Mouse (Mus musculus) intestine, embryonic 14.5 days (tissue): ENCODE data around the gene Elf2. TPM values are rescaled to one million over a fixed set of nuclear protein-coding genes. Genes with fewer than 3 reads are reported as not detected.

Experiments used
- ATAC-seq: fragments of 200-750 bp; cut with Nextera tagmentation; replicated peaks from 2 replicates; pipeline ENCODE4 v1.8.0; 2017; ENCODE audit warnings: low read depth, moderate number of reproducible peaks, moderate TSS enrichment, moderate library complexity; ENCODE audit not compliant: low FRiP score, low TSS enrichment
- DNase-seq: peaks from one replicate; pipeline ENCODE4 v3.0.0-alpha.2; 2018; ENCODE audit warnings: low spot score
- H3K27ac ChIP-seq: fragments of 300-500 bp; sonication (generic); 2 replicates; pipeline ENCODE4 v1.5.1; 2014; ENCODE audit warnings: low read depth, mild to moderate bottlenecking, control low read depth
- H3K27me3 ChIP-seq: fragments of 300-500 bp; sonication (generic); replicated peaks from 2 replicates; pipeline ENCODE4 v1.6.1; 2014; ENCODE audit warnings: low read length, control low read depth; ENCODE audit not compliant: control insufficient read depth, insufficient read depth
- H3K36me3 ChIP-seq: fragments of 300-500 bp; sonication (generic); 2 replicates; pipeline ENCODE4 v1.6.1; 2014; ENCODE audit warnings: low read length, control low read depth; ENCODE audit not compliant: control insufficient read depth, insufficient read depth
- H3K4me1 ChIP-seq: fragments of 300-500 bp; sonication (generic); replicated peaks from 2 replicates; pipeline ENCODE4 v1.6.1; 2014; ENCODE audit warnings: low read length, control low read depth, mixed read lengths; ENCODE audit not compliant: control insufficient read depth, insufficient read depth
- H3K4me2 ChIP-seq: fragments of 300-500 bp; sonication (generic); 2 replicates; pipeline ENCODE4 v1.6.1; 2014; ENCODE audit warnings: low read length
- H3K4me3 ChIP-seq: fragments of 300-500 bp; sonication (generic); 2 replicates; pipeline ENCODE4 v1.5.1; 2014; ENCODE audit warnings: low read depth, low read length, control low read depth, mixed read lengths
- H3K9ac ChIP-seq: fragments of 300-500 bp; sonication (generic); 2 replicates; pipeline ENCODE4 v1.6.1; 2014; ENCODE audit warnings: mild to moderate bottlenecking, low read length
- H3K9me3 ChIP-seq: fragments of 300-500 bp; sonication (generic); 2 replicates; pipeline ENCODE4 v1.6.1; 2016; ENCODE audit warnings: low read length, control low read depth; ENCODE audit not compliant: control insufficient read depth
- WGBS: fragments of 180-500 bp; shearing (Covaris S2); extraction: QIAGEN DNeasy Blood & Tissue Kit; methylation state at CpG from one replicate; pipeline ENCODE4 v1.1.7; 2014; 5-methylcytosine and 5-hydroxymethylcytosine counted together
- polyA plus RNA-seq: library from polyadenylated mRNA; unstranded; fragments of >200 nt; fragmentation: Nextera tagmentation; extraction: Ambion mirVana; gene quantifications from 2 replicates; pipeline ENCODE4 v1.2.1, GENCODE M21; 2014

Gene Elf2
- polyA plus RNA-seq, 1 experiment from 2014 or later: 65.1 TPM

- H3K9me3 ChIP-seq: no peaks in the 10 kb centered on the region
- H3K9ac ChIP-seq: no peak overlapping the region
- H3K4me3 ChIP-seq: peak overlapping the region; percentile 49
- H3K4me1 ChIP-seq: 0 out of 2 replicates have a peak, but pooled peaks cover 4% of the 10 kb centered on the region
- H3K4me2 ChIP-seq: peak overlapping the region; percentile 77
- 0 out of 2 replicates have a peak, but pooled peaks cover 3% of the 10 kb centered on the region for H3K27me3 ChIP-seq
- no peak overlapping the region for H3K27ac ChIP-seq
- ATAC-seq: no peak
- 7% methylated on average over 3 of the region's 3 CpGs for WGBS
- no peak for DNase-seq
- H3K36me3 ChIP-seq: no peaks in the 10 kb centered on the region
Observed at GRCm38 (mm10) chr3:51365517-51365882, 25.0 kb upstream of the Elf2 start.

GRCm38 (mm10) chr3:51364703-51365516 is 24.4 kb upstream of the Elf2 start:
- no peaks in the 10 kb centered on the region for H3K36me3 ChIP-seq
- peak overlapping the region; percentile 50 for H3K9ac ChIP-seq
- peak overlapping the region; percentile 77 for H3K4me2 ChIP-seq
- 0 out of 2 replicates have a peak, but pooled peaks cover 3% of the 10 kb centered on the region for H3K27me3 ChIP-seq
- WGBS: 7% methylated on average over 31 of the region's 31 CpGs
- DNase-seq (peak; percentile 90), ATAC-seq (peak; percentile 75; the same call in 1 of the 2 replicates)
- 0 out of 2 replicates have a peak overlapping the region, but pooled peaks have one; percentile 9 for H3K27ac ChIP-seq
- H3K4me1 ChIP-seq: 0 out of 2 replicates have a peak, but pooled peaks cover 4% of the 10 kb centered on the region
- peak overlapping the region; percentile 49 for H3K4me3 ChIP-seq
- H3K9me3 ChIP-seq: no peaks in the 10 kb centered on the region

- no peaks in the 10 kb centered on the region for H3K9me3 ChIP-seq
- H3K4me3 ChIP-seq: no peak overlapping the region
- H3K27ac ChIP-seq: no peak overlapping the region
- no peak for DNase-seq
- WGBS: 23% methylated on average over 9 of the region's 9 CpGs
- no peak overlapping the region for H3K9ac ChIP-seq
- H3K36me3 ChIP-seq: no peaks in the 10 kb centered on the region
- 0 out of 2 replicates have a peak, but pooled peaks cover 3% of the 10 kb centered on the region for H3K27me3 ChIP-seq
- ATAC-seq: no peak
- 0 out of 2 replicates have a peak, but pooled peaks cover 7% of the 10 kb centered on the region for H3K4me1 ChIP-seq
- peak overlapping the region; percentile 1; the same call in 1 of the 2 replicates for H3K4me2 ChIP-seq
Observed at GRCm38 (mm10) chr3:51361066-51361465, 20.6 kb upstream of the Elf2 start.

- Histone ChIP-seq H3K27ac (no peak overlapping the region), H3K36me3 (no peaks in the 10 kb centered on the region), H3K9ac (no peak overlapping the region), H3K9me3 (no peaks in the 10 kb centered on the region), H3K4me2 (peak overlapping the region; percentile 73), H3K4me1 (0 out of 2 replicates have a peak, but pooled peaks cover 6% of the 10 kb centered on the region), H3K27me3 (0 out of 2 replicates have a peak, but pooled peaks cover 3% of the 10 kb centered on the region), H3K4me3 (peak overlapping the region; percentile 60)
- WGBS: 32% methylated on average over 14 of the region's 14 CpGs
- ATAC-seq: peak; percentile 3; the same call in 1 of the 2 replicates
- DNase-seq: no peak
Observed at GRCm38 (mm10) chr3:51359558-51360307, 19.3 kb upstream of the Elf2 start.

- 0 out of 2 replicates have a peak, but pooled peaks cover 3% of the 10 kb centered on the region for H3K4me1 ChIP-seq
- DNase-seq: peak; percentile 99
- peak; percentile 82 for ATAC-seq
- 1% methylated on average over 46 of the region's 50 CpGs for WGBS
- peak overlapping the region; percentile 60 for H3K4me3 ChIP-seq
- no peaks in the 10 kb centered on the region for H3K9me3 ChIP-seq
- peak overlapping the region; percentile 73 for H3K4me2 ChIP-seq
- H3K27ac ChIP-seq: peak overlapping the region; percentile 65
- no peaks in the 10 kb centered on the region for H3K36me3 ChIP-seq
- peak overlapping the region; percentile 58 for H3K9ac ChIP-seq
- no peaks in the 10 kb centered on the region for H3K27me3 ChIP-seq
Observed at GRCm38 (mm10) chr3:51358660-51359557, 18.4 kb upstream of the Elf2 start.

- no peaks in the 10 kb centered on the region for H3K9me3 ChIP-seq
- H3K9ac ChIP-seq: peak overlapping the region; percentile 58
- H3K27me3 ChIP-seq: no peaks in the 10 kb centered on the region
- 0 out of 2 replicates have a peak overlapping the region, but pooled peaks have one; percentile 33 for H3K27ac ChIP-seq
- DNase-seq (peak; percentile 97), ATAC-seq (peak; percentile 79)
- no peaks in the 10 kb centered on the region for H3K36me3 ChIP-seq
- peak overlapping the region; percentile 60 for H3K4me3 ChIP-seq
- 0 out of 2 replicates have a peak, but pooled peaks cover 3% of the 10 kb centered on the region for H3K4me1 ChIP-seq
- 1% methylated on average over 15 of the region's 15 CpGs for WGBS
- peak overlapping the region; percentile 73 for H3K4me2 ChIP-seq
Observed at GRCm38 (mm10) chr3:51358181-51358580, 17.7 kb upstream of the Elf2 start.

- 0 out of 2 replicates have a peak overlapping the region, but pooled peaks have one; percentile 33 for H3K27ac ChIP-seq
- H3K27me3 ChIP-seq: no peaks in the 10 kb centered on the region
- peak; percentile 10; the same call in 1 of the 2 replicates for ATAC-seq
- no peaks in the 10 kb centered on the region for H3K9me3 ChIP-seq
- 0 out of 2 replicates have a peak, but pooled peaks cover 3% of the 10 kb centered on the region for H3K4me1 ChIP-seq
- peak overlapping the region; percentile 60 for H3K4me3 ChIP-seq
- no peaks in the 10 kb centered on the region for H3K36me3 ChIP-seq
- H3K4me2 ChIP-seq: peak overlapping the region; percentile 73
- DNase-seq: no peak
- WGBS: 16% methylated on average over 14 of the region's 14 CpGs
- peak overlapping the region; percentile 29 for H3K9ac ChIP-seq
Observed at GRCm38 (mm10) chr3:51357624-51358023, 17.2 kb upstream of the Elf2 start.
